In the genomic region with DNA sequence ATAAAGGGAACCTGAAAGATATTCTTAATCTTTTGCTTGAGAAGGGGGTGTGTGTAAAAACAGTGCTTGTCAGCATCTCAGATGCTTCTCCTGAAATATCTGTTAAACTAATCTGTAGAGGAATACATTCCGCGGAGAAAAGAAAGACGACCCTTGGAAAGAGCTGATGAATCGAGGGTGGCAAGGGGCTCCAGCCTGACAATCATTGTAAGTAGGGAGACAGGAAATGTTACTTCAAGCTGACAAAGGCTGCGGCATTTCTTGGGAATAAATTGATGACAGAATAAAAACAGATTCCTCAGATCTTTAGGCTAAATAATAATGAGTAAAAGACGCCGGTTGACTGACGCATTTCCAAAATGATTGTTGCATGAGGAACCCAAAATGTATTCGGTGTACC, we compare ENCODE assay signal across 19 mouse cellular contexts.
DNase-seq lines count a peak whose midpoint lies in the region; ATAC-seq and TF ChIP-seq lines count a peak whose summit lies in the region.
"Had no signal": no experiment of that assay in that cellular context is flagged by ENCODE, and none has a peak within 500 bp of the region (broad histone marks: within the 10 kb centered on the region; RNA-seq: fewer than 3 reads in every experiment).

No protein-coding gene starts in this region.

- no peaks in the 10 kb centered on the region for H3K9me3 ChIP-seq in forebrain, embryonic 11.5 days (ENCODE audit: control insufficient read depth, low read length)
- no peaks in the 10 kb centered on the region for H3K9me3 ChIP-seq in hindbrain, embryonic 14.5 days (ENCODE audit: control insufficient read depth, low read length)
- no peaks in the 10 kb centered on the region for H3K9me3 ChIP-seq in midbrain, postnatal 0 days (ENCODE audit: low read length)
- H3K9me3 ChIP-seq: embryonic facial prominence, embryonic 15.5 days; heart, embryonic 10.5 days had no signal

- no peak overlapping the region for H3K4me3 ChIP-seq in forebrain, embryonic 11.5 days (ENCODE audit: low read depth, low read length)
- no peak overlapping the region for H3K4me3 ChIP-seq in hindbrain, embryonic 14.5 days (replicated peaks; ENCODE audit: low read length)
- H3K4me3 ChIP-seq in midbrain, postnatal 0 days (ENCODE audit: low read depth, low read length), result no peak overlapping the region
- H3K4me3 ChIP-seq: embryonic facial prominence, embryonic 15.5 days; heart, embryonic 10.5 days had no signal

- H3K27me3 ChIP-seq in forebrain, embryonic 11.5 days (ENCODE audit: control insufficient read depth, insufficient read depth, low read length), result no peaks in the 10 kb centered on the region
- H3K27me3 ChIP-seq in hindbrain, embryonic 14.5 days (ENCODE audit: control insufficient read depth, insufficient read depth, low read length), result no peaks in the 10 kb centered on the region
- no peaks in the 10 kb centered on the region for H3K27me3 ChIP-seq in midbrain, postnatal 0 days (ENCODE audit: insufficient read depth, low read length)

- ATAC-seq in forebrain, embryonic 11.5 days (replicated peaks; ENCODE audit: low FRiP score), result no peak
- no peak for ATAC-seq in hindbrain, embryonic 14.5 days (ENCODE audit: low FRiP score)
- ATAC-seq in midbrain, postnatal 0 days (ENCODE audit: low FRiP score), result no peak
- no peak for ATAC-seq in inflammation-experienced regulatory T-cells, adult 6 months
- ATAC-seq: intestine, postnatal 0 days had no signal

- no peak overlapping the region for H3K4me2 ChIP-seq in forebrain, embryonic 11.5 days (ENCODE audit: low read depth, low read length, severe bottlenecking)
- peak overlapping the region; percentile 21 for H3K4me2 ChIP-seq in hindbrain, embryonic 14.5 days (replicated peaks)
- H3K4me2 ChIP-seq in midbrain, postnatal 0 days (ENCODE audit: low read depth, low read length, poor library complexity, severe bottlenecking), result 0 out of 2 replicates have a peak overlapping the region, but pooled peaks have one; percentile 1
- H3K4me2 ChIP-seq: embryonic facial prominence, embryonic 15.5 days had no signal

- no peak for TF ChIP-seq CTCF in midbrain, postnatal 0 days (IDR thresholded peaks at IDR 0.05)

- H3K36me3 ChIP-seq in forebrain, embryonic 11.5 days (ENCODE audit: control insufficient read depth, insufficient read depth, low read length), result no peaks in the 10 kb centered on the region
- no peaks in the 10 kb centered on the region for H3K36me3 ChIP-seq in hindbrain, embryonic 14.5 days (replicated peaks; ENCODE audit: control insufficient read depth, insufficient read depth)
- no peaks in the 10 kb centered on the region for H3K36me3 ChIP-seq in midbrain, postnatal 0 days (ENCODE audit: insufficient read depth, low read length)
- H3K36me3 ChIP-seq: embryonic facial prominence, embryonic 15.5 days; heart, embryonic 10.5 days had no signal

- DNase-seq in embryo, embryonic 10.5 days (ENCODE audit: low spot score), result peak; percentile 30
- DNase-seq in forebrain, embryonic 11.5 days (ENCODE audit: low spot score), result no peak
- DNase-seq in hindbrain, embryonic 14.5 days (ENCODE audit: low spot score), result no peak
- DNase-seq in midbrain, postnatal 0 days (ENCODE audit: low spot score), result no peak
- no peak for DNase-seq in right cerebral cortex, adult 2 months (ENCODE audit: low spot score in 2 of 2)
- DNase-seq in right cerebral cortex, postnatal 25 days, result no peak
- DNase-seq: adrenal gland, postnatal 10 days; cerebellum, postnatal 25 days; gastrocnemius, postnatal 25 days; heart, postnatal 14 days; kidney, postnatal 10 days; liver; lung, adult 18-20 months; lung, postnatal 36 days; thymus, postnatal 4 days had no signal

- H3K4me1 ChIP-seq in forebrain, embryonic 11.5 days (replicated peaks; ENCODE audit: control insufficient read depth, insufficient read depth, low read length), result peaks cover 4% of the 10 kb centered on the region; the same call in 1 of the 2 replicates
- peaks cover 37% of the 10 kb centered on the region for H3K4me1 ChIP-seq in hindbrain, embryonic 14.5 days (replicated peaks; ENCODE audit: control insufficient read depth, insufficient read depth, low read length)
- H3K4me1 ChIP-seq in midbrain, postnatal 0 days (ENCODE audit: insufficient read depth, low read length), result peaks cover 4% of the 10 kb centered on the region; the same call in 1 of the 2 replicates
- H3K4me1 ChIP-seq: heart, embryonic 10.5 days had no signal

- peak overlapping the region; percentile 58; the same call in 1 of the 2 replicates for H3K27ac ChIP-seq in forebrain, embryonic 11.5 days (ENCODE audit: low read depth, low read length)
- H3K27ac ChIP-seq in hindbrain, embryonic 14.5 days, result peak overlapping the region; percentile 88
- H3K27ac ChIP-seq in midbrain, postnatal 0 days (ENCODE audit: low read depth, low read length), result peak overlapping the region; percentile 57
- H3K27ac ChIP-seq: embryonic facial prominence, embryonic 15.5 days; heart, embryonic 10.5 days had no signal

- 58% methylated on average over 9 of the region's 9 CpGs for WGBS in forebrain, embryonic 11.5 days
- 32% methylated on average over 9 of the region's 9 CpGs for WGBS in hindbrain, embryonic 14.5 days
- 25% methylated on average over 9 of the region's 9 CpGs for WGBS in midbrain, postnatal 0 days

- H3K9ac ChIP-seq in forebrain, embryonic 11.5 days (ENCODE audit: low read length), result no peak overlapping the region
- 0 out of 2 replicates have a peak overlapping the region, but pooled peaks have one; percentile 26 for H3K9ac ChIP-seq in hindbrain, embryonic 14.5 days
- H3K9ac ChIP-seq in midbrain, postnatal 0 days (replicated peaks; ENCODE audit: low read length, poor library complexity, severe bottlenecking), result no peak overlapping the region
- H3K9ac ChIP-seq: embryonic facial prominence, embryonic 15.5 days had no signal
